Mouse (Mus musculus) hindbrain, embryonic 14.5 days (tissue): ENCODE measurements at regions not wholly inside any gene's neighbourhood (a gene's known extent, or its start where the extent isn't known, plus 50 kb on each side); places are given as distances from the start of the nearest gene placed in this dataset.

ENCODE experiments used
- ATAC-seq: fragments of 200-750 bp; cut with Nextera tagmentation; 2 replicates; pipeline ENCODE4 v1.8.0; 2017; ENCODE audit warnings: moderate number of reproducible peaks, mild to moderate bottlenecking, moderate TSS enrichment, moderate library complexity; ENCODE audit not compliant: low FRiP score
- DNase-seq: peaks from one replicate; pipeline ENCODE4 v3.0.0-alpha.2; 2015; ENCODE audit warnings: low spot score
- H3K27ac ChIP-seq: fragments of 300-500 bp; sonication (generic); 2 replicates; pipeline ENCODE4 v1.5.1; 2014; ENCODE audit warnings: mild to moderate bottlenecking, moderate library complexity
- H3K27me3 ChIP-seq: fragments of 300-500 bp; sonication (generic); 2 replicates; pipeline ENCODE4 v1.6.1; 2014; ENCODE audit warnings: mild to moderate bottlenecking, low read length, mixed read lengths; ENCODE audit not compliant: control insufficient read depth, insufficient read depth
- H3K36me3 ChIP-seq: fragments of 300-500 bp; sonication (generic); replicated peaks from 2 replicates; pipeline ENCODE4 v1.6.1; 2014; ENCODE audit not compliant: control insufficient read depth, insufficient read depth
- H3K4me1 ChIP-seq: fragments of 300-500 bp; sonication (generic); replicated peaks from 2 replicates; pipeline ENCODE4 v1.6.1; 2014; ENCODE audit warnings: antibody characterized with exemption, low read length, mixed read lengths; ENCODE audit not compliant: control insufficient read depth, insufficient read depth
- H3K4me2 ChIP-seq: fragments of 300-500 bp; sonication (generic); replicated peaks from 2 replicates; pipeline ENCODE4 v1.6.1; 2014; ENCODE audit warnings: mild to moderate bottlenecking, moderate library complexity
- H3K4me3 ChIP-seq: fragments of 300-500 bp; sonication (generic); replicated peaks from 2 replicates; pipeline ENCODE4 v1.5.1; 2014; ENCODE audit warnings: mild to moderate bottlenecking, low read length
- H3K9ac ChIP-seq: fragments of 300-500 bp; sonication (generic); 2 replicates; pipeline ENCODE4 v1.6.1; 2014
- H3K9me3 ChIP-seq: fragments of 300-500 bp; sonication (generic); 2 replicates; pipeline ENCODE4 v1.6.1; 2016; ENCODE audit warnings: low read length; ENCODE audit not compliant: control insufficient read depth
- WGBS: fragments of 180-500 bp; shearing (Covaris S2); extraction: QIAGEN DNeasy Blood & Tissue Kit; methylation state at CpG from one replicate; pipeline ENCODE4 v1.1.7; 2014; 5-methylcytosine and 5-hydroxymethylcytosine counted together

DNA sequence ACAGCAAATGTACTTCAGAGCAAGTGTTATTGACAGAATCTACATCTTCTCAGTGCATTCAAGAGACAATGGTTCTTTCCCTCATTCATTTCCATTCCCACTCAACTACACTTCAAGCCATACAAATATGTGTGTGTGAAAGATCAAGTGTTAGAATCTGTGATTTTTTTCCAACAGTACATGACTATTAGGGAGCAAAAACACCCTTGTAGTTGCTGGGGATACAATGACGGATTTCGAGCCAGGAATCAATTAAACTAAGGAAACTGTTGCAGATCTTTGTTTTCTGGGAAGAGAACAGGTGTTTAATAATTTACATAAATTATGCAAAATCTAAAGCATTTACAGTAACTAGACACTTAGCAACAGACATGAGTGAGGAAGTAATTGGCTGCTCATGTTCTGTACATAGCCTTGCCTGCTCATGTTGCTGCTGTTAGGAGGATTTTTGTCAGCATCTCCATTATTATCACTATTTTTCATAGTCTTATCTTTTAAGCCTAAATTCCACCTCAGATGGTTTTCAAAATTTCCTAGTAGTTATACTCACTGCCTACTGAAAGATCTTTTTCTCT lies 777.6 kb upstream of the Adgrl2 start:
- Histone ChIP-seq H3K9me3 (no peaks in the 10 kb centered on the region), H3K27me3 (no peaks in the 10 kb centered on the region), H3K9ac (no peak overlapping the region), H3K36me3 (no peaks in the 10 kb centered on the region), H3K4me2 (no peak overlapping the region), H3K4me1 (no peaks in the 10 kb centered on the region), H3K4me3 (no peak overlapping the region), H3K27ac (no peak overlapping the region)
- DNase-seq (no peak), ATAC-seq (no peak)
- 72% methylated on average over 2 of the region's 2 CpGs for WGBS

DNA sequence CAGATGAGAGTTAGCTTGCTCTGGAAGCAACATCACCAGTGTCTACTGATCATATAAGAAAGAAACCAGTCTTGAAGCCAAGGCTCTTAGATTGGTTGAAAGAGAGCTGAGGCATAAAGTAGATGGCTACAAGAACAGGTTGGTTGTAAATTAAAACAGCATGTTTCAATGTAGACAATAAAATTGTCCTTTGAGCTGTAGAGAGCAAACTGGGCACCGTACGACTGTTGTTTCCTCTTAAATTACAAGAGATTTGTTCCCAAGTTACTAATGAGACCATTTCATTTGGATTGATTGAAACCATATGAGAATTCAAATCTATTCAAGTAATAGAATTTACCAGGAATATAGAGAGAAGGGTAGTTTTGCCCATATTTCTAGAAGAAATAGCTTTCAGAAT lies 770.9 kb upstream of the Adgrl2 start:
- Histone ChIP-seq H3K27me3 (no peaks in the 10 kb centered on the region), H3K36me3 (no peaks in the 10 kb centered on the region), H3K9ac (no peak overlapping the region), H3K4me1 (no peaks in the 10 kb centered on the region), H3K9me3 (no peaks in the 10 kb centered on the region), H3K4me3 (no peak overlapping the region), H3K27ac (no peak overlapping the region), H3K4me2 (no peak overlapping the region)
- ATAC-seq (no peak), DNase-seq (no peak)
- WGBS, result 91% methylated on average over 2 of the region's 2 CpGs

DNA sequence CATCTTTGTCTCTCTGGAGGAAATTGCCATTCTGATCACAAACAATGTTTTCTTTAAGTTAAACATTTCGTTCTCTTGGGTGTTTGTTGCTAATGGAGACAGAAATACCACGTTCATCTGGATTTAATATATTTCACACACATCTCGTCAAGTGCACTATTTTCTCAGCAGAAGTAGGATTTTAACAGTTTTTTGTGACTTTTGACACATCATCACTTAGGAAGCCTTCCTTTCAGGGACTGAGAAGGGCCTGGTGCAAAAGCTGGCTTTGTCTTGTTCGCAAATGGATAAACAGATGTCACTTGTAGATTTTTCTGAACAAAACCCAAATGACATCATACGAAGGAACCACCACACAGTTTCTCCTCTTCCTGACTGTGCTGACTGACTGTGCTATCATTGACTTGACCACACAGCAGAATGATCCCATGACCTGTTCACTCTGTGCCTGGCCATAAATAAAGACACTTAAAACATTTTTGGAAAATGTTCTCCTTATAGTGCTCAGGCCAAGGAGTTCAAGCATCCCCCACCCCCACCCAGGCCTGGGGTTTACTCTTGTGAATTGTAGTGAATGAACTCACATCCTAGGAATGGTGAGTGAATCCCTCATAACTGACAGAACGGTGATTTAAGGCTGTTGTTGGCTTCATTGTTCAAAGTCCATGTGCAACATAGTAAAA lies 767.7 kb upstream of the Adgrl2 start:
- 80% methylated on average over 6 of the region's 6 CpGs for WGBS

DNA sequence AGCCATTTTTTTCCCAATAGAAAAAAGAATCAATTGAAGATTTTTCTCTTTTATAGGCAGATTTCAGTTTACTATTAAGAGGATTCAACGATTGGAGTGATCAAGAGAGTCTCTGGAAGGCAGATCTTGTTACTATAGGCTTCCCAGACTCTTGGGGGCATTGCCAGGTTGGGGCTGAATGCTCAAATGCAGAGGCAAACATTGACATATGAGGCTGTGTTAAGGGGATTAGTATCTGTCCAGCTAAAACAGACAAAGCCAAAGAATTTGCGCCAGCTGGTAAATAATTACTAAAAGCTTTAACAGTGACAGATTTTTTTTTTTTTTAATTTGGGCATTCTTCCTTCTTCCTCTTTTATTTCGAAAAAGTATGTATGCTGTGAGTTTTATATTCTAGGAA lies 745.7 kb upstream of the Adgrl2 start:
- no peak overlapping the region for H3K27ac ChIP-seq
- no peak overlapping the region for H3K4me2 ChIP-seq
- H3K27me3 ChIP-seq, result no peaks in the 10 kb centered on the region
- no peaks in the 10 kb centered on the region for H3K36me3 ChIP-seq
- DNase-seq, result no peak
- ATAC-seq, result no peak
- H3K9ac ChIP-seq, result no peak overlapping the region
- no peaks in the 10 kb centered on the region for H3K4me1 ChIP-seq
- H3K9me3 ChIP-seq, result no peaks in the 10 kb centered on the region
- no peak overlapping the region for H3K4me3 ChIP-seq
- 69% methylated on average over 3 of the region's 3 CpGs for WGBS

More for the DNA sequence above, 767.7 kb upstream of the Adgrl2 start:
- Histone ChIP-seq H3K36me3 (no peaks in the 10 kb centered on the region), H3K27ac (no peak overlapping the region), H3K9me3 (no peaks in the 10 kb centered on the region), H3K9ac (no peak overlapping the region), H3K4me2 (no peak overlapping the region), H3K4me3 (no peak overlapping the region), H3K27me3 (no peaks in the 10 kb centered on the region), H3K4me1 (no peaks in the 10 kb centered on the region)
- ATAC-seq, result no peak
- DNase-seq, result no peak

GRCm38 (mm10) chr3:149726212-149726611 lies 735.9 kb upstream of the Adgrl2 start:
- ATAC-seq (no peak), DNase-seq (no peak)
- Histone ChIP-seq H3K4me1 (no peaks in the 10 kb centered on the region), H3K27me3 (no peaks in the 10 kb centered on the region), H3K9me3 (no peaks in the 10 kb centered on the region), H3K4me2 (no peak overlapping the region), H3K27ac (no peak overlapping the region), H3K4me3 (no peak overlapping the region), H3K9ac (no peak overlapping the region), H3K36me3 (no peaks in the 10 kb centered on the region)
- 83% methylated on average over 4 of the region's 4 CpGs for WGBS

GRCm38 (mm10) chr3:149724879-149725278 lies 734.5 kb upstream of the Adgrl2 start:
- Histone ChIP-seq H3K9me3 (no peaks in the 10 kb centered on the region), H3K9ac (no peak overlapping the region), H3K4me3 (no peak overlapping the region), H3K4me1 (no peaks in the 10 kb centered on the region), H3K4me2 (no peak overlapping the region), H3K36me3 (no peaks in the 10 kb centered on the region), H3K27me3 (no peaks in the 10 kb centered on the region), H3K27ac (no peak overlapping the region)
- 93% methylated on average over 3 of the region's 3 CpGs for WGBS
- ATAC-seq (no peak), DNase-seq (no peak)

- Histone ChIP-seq H3K27ac (no peak overlapping the region), H3K9ac (no peak overlapping the region), H3K4me1 (no peaks in the 10 kb centered on the region), H3K36me3 (no peaks in the 10 kb centered on the region), H3K4me2 (no peak overlapping the region), H3K27me3 (no peaks in the 10 kb centered on the region), H3K9me3 (no peaks in the 10 kb centered on the region), H3K4me3 (no peak overlapping the region)
- WGBS, result 85% methylated on average over 4 of the region's 4 CpGs
- no peak for DNase-seq
- ATAC-seq, result no peak
Measured at GRCm38 (mm10) chr3:149721832-149722231, 731.5 kb upstream of the Adgrl2 start.

DNA sequence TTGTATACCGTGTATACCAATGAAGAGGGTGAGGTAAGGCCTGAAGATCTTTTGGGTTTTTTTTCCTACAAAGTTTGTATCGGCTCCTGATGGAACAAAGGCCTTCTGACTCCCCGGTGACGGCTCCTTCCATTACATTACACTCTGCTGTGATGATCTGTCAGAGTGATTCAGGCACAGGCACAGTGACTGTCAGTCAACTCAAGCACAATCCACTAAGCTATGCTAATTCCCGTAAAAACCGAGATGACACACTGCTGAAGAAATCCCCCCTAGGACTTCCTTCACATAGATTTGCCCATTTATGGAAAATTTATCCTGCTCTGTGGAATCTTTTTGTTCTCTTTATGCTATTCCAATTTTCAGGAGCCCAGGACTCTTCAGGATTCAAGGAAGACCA lies 730.0 kb upstream of the Adgrl2 start:
- H3K27me3 ChIP-seq, result no peaks in the 10 kb centered on the region
- H3K9ac ChIP-seq, result no peak overlapping the region
- no peak overlapping the region for H3K4me3 ChIP-seq
- WGBS, result 26% methylated on average over 6 of the region's 6 CpGs
- ATAC-seq (peak; percentile 62; the same call in 1 of the 2 replicates), DNase-seq (no peak)
- H3K4me1 ChIP-seq, result no peaks in the 10 kb centered on the region
- H3K4me2 ChIP-seq, result no peak overlapping the region
- H3K36me3 ChIP-seq, result no peaks in the 10 kb centered on the region
- no peaks in the 10 kb centered on the region for H3K9me3 ChIP-seq
- no peak overlapping the region for H3K27ac ChIP-seq

DNA sequence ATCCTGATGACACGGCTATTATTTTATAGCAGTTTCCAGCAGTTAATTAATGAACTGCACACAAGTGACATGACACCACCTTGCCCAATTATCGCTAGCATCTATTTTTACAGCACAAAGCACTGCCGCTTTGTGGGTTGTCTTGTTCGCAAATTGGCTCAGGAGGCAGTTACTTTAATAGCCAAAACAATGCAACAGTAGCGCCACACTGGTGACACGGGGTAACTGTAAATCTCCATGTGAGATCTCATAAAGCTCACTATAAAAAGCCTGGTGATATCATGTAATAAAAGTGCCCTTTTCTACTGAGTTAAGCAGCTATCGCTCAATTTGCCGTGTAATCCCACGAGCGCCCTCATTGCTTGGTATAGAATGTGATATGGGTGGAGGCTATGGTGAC lies 715.4 kb upstream of the Adgrl2 start:
- Histone ChIP-seq H3K36me3 (no peaks in the 10 kb centered on the region), H3K9ac (no peak overlapping the region; the same call in 1 of the 2 replicates), H3K4me1 (no peaks in the 10 kb centered on the region), H3K4me2 (peak overlapping the region; percentile 23), H3K27me3 (no peaks in the 10 kb centered on the region), H3K4me3 (no peak overlapping the region), H3K9me3 (no peaks in the 10 kb centered on the region), H3K27ac (no peak overlapping the region)
- WGBS, result 78% methylated on average over 10 of the region's 10 CpGs
- ATAC-seq, result no peak
- DNase-seq, result peak; percentile 26
